Mouse (Mus musculus) thymus, postnatal 36 days (tissue): ENCODE results near the gene Gm49396.

ENCODE experiments used
- DNase-seq, 2 experiments: peaks; one replicate each; pipeline ENCODE4 v3.0.0; 2022; ENCODE audit warnings: mixed read lengths in 2 of 2

Gene Gm49396

GRCm38 (mm10) chr7:30588676-30589434 lies 25.7 kb downstream of the Gm49396 start, which contains the start of gene Kmt2b:
Gene Kmt2b, minus strand, starts transcription at chr7:30588726.
- peak; percentile 91 to 96 for DNase-seq

- peak; percentile 82 to 85 for DNase-seq
Measured at GRCm38 (mm10) chr7:30589435-30590301, 26.5 kb downstream of the Gm49396 start.

GRCm38 (mm10) chr7:30590927-30591604 lies 27.9 kb downstream of the Gm49396 start:
- no peak for DNase-seq

- no peak for DNase-seq
Measured at GRCm38 (mm10) chr7:30591605-30591951, 28.4 kb downstream of the Gm49396 start.

GRCm38 (mm10) chr7:30592772-30593423 lies 29.8 kb downstream of the Gm49396 start:
- no peak for DNase-seq

- DNase-seq, result no peak
Measured at GRCm38 (mm10) chr7:30593579-30594509, 30.7 kb downstream of the Gm49396 start.

GRCm38 (mm10) chr7:30594510-30595024 lies 31.4 kb downstream of the Gm49396 start:
- DNase-seq, result no peak

- DNase-seq, result no peak
Measured at GRCm38 (mm10) chr7:30596093-30596492, 32.9 kb downstream of the Gm49396 start.

DNA sequence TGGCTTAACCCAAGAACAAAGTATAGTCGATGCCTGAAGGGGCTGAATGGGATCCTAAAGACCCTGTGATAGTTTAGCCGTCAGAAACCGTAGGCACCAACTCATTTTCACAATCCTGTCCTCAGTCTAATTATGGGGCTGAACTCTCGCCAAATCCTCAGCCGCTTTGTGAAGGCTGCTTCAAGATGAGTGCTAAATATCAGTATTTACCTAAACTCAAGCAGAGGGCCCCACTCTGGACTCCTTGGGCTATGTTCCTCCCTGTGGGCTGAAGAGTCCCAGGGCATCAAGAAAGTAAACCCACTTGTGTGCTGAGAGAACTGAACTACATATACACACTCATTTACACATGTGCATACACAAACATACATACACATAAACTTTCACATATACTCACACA lies 33.7 kb downstream of the Gm49396 start:
- no peak for DNase-seq

- no peak for DNase-seq
Measured at GRCm38 (mm10) chr7:30598786-30599185, 35.6 kb downstream of the Gm49396 start, which contains the start of gene Zbtb32. Gene Zbtb32, minus strand, starts transcription at chr7:30598909.

- peak; percentile 54 to 71 for DNase-seq
Measured at GRCm38 (mm10) chr7:30599933-30600353, 36.8 kb downstream of the Gm49396 start.

- no peak for DNase-seq
Measured at GRCm38 (mm10) chr7:30600651-30601050, 37.5 kb downstream of the Gm49396 start.

GRCm38 (mm10) chr7:30602583-30602982 lies 39.4 kb downstream of the Gm49396 start:
- DNase-seq, result no peak

DNA sequence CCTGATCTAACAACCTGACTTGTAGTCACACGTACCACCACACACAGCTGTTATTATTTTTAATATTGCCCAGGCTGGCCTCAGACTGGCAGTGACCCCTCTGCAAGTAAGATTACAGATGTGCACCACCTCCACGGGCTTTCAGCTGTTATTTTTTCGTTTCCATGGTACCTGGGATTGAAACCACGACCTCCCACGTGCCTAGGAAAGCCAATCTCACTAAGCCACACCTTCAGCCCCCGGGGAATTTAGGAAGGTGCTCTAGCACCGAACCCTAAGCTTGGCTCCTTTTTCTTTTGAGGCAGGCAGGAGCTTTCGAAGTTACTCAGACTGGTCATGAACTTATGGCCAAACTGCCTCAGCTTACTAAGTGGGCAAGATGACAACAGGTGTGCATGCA lies 41.3 kb downstream of the Gm49396 start:
- no peak for DNase-seq

GRCm38 (mm10) chr7:30604944-30605343 lies 41.8 kb downstream of the Gm49396 start:
- DNase-seq, result no peak

GRCm38 (mm10) chr7:30607706-30608309 lies 44.7 kb downstream of the Gm49396 start:
- DNase-seq, result peak; percentile 63 to 67

DNA sequence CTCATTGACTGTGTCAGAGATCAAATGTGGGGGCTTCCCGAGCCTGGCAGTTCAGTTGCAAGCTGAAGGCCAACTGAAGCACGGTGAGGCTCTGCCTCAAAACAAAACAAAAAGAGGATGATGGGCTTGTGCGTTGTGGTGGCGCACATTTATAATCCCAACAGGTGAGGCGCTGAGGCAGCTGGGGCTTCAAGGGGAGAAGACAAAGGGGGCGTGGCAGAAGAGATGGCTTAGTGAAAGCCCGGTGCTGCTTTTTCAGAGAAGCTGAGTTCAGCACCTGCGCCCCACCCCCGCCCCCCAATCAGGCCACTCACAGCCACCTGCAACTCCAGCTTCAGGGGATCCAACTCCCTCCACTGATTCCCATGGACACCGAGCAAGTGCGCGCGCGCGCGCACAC lies 45.3 kb downstream of the Gm49396 start:
- DNase-seq, result no peak

DNA sequence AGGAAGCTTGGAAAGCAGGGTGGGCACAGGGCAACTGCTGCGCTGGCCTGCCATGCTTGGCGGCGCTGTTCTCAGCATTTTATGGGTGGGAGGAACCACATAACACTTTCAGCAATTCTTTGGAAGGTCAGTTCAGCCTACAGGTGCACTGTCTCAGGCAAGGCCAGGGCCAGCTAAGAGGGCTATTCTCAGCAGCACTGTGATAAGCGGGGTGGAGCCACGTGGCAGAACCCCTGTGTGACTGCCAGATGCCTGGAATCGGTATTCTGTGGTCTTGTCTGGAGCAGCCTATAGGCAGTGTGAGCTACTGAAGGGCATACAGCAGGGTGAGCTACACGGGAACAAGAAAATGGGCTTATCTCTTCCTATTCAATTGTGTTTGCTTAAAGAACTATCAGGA lies 46.9 kb downstream of the Gm49396 start:
- DNase-seq, result no peak

- no peak for DNase-seq
Measured at GRCm38 (mm10) chr7:30612654-30613402, 49.7 kb downstream of the Gm49396 start, which contains the start of gene Upk1a. Gene Upk1a, minus strand, starts transcription at chr7:30612847.

DNA sequence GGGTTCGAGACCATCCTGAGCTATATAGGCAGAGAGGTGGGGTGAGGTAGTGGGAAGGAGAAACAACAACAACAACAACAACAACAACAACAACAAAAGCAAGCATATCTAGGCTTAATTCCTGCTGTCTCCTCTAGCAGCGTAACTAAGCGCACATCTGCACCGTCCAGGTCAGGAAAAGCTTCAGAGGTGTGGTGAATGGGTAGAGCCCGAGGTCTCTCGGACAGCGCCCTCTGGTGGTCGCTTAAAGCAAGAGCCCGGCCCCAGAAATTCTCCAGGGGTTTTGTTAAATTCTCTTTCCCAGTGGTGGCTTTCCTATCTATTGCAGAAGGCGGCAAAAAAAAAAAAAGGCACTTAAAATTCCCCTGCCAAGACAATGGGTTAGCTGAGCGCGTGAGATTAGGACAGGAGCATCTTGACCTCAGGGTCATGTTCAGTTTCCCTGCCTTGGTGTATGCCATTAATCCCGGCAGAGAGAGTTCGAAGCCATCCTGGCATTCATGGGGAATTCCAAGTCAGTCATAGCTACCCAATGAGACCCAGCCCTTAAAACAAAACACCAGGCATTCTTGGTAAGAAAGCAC lies 50.5 kb downstream of the Gm49396 start:
- peak; percentile 56 to 62 for DNase-seq
